Mouse (Mus musculus) layer of hippocampus, postnatal 36 days (tissue): ENCODE measurements around the gene Luc7l3. TPM values are rescaled to one million over a fixed set of nuclear protein-coding genes. Genes with fewer than 3 reads are reported as not detected.
A peak's percentile ranks its signal among the peaks of the same experiment; 100 is the strongest.

Experiments used
- DNase-seq, 2 experiments: peaks; one replicate each; pipeline ENCODE4 v3.0.0; 2022
- total RNA-seq, 2 experiments: library from RNA; stranded (reverse); gene quantifications; 2 replicates each; pipeline ENCODE4 v1.2.3; 2021

Gene Luc7l3
- total RNA-seq: 100 to 1,000 TPM; 120 to 123 TPM

GRCm38 (mm10) chr11:94321931-94322400 lies at the start of gene Luc7l3:
Gene Luc7l3 (minus strand): TSS chr11:94321988.
- DNase-seq: peak; percentile 94 to 96

DNA sequence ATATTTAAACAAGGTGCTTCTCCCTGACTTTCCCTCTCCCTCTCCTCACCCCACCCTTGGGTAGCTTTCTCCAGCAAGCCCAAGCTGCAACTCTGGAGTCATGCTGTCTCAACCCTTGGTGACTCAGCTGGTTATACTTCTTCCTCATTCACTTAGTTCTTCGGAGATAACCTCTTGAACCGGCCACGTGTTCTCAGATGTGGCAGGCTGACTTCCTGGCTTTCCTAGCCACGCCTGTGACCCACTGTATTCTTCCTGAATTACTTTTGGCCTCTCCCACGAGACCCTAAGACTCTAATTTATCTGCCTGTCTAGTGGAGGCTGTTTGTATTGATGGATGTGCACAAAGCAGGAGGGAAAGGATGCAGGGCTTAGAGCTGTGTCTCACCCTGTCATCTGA lies 49.0 kb upstream of the Luc7l3 start:
- no peak for DNase-seq

GRCm38 (mm10) chr11:94369981-94370380 lies 48.2 kb upstream of the Luc7l3 start:
- DNase-seq: no peak

GRCm38 (mm10) chr11:94365340-94365739 lies 43.6 kb upstream of the Luc7l3 start:
- no peak for DNase-seq

DNA sequence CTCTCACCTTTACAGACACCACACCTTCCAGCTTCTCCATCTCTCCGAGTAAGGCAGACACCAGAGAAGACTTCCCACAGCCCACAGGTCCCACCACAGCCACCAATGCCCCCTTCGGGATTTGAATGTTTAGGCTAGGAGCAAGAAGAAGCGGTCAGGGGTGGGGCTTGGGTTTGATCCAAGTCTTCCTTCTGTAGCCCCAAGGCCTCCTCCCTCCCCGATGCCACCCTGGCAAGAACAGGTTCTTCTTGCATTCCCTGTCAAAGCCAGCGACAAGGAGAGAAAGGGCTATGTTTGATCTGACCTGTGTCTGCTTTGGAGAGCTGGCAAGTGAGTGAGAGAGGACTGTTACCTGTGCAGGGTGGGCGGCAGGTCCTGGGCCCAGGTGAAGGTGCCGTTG lies 41.9 kb upstream of the Luc7l3 start:
- DNase-seq: no peak

GRCm38 (mm10) chr11:94362101-94362500 lies 40.3 kb upstream of the Luc7l3 start:
- no peak for DNase-seq

DNA sequence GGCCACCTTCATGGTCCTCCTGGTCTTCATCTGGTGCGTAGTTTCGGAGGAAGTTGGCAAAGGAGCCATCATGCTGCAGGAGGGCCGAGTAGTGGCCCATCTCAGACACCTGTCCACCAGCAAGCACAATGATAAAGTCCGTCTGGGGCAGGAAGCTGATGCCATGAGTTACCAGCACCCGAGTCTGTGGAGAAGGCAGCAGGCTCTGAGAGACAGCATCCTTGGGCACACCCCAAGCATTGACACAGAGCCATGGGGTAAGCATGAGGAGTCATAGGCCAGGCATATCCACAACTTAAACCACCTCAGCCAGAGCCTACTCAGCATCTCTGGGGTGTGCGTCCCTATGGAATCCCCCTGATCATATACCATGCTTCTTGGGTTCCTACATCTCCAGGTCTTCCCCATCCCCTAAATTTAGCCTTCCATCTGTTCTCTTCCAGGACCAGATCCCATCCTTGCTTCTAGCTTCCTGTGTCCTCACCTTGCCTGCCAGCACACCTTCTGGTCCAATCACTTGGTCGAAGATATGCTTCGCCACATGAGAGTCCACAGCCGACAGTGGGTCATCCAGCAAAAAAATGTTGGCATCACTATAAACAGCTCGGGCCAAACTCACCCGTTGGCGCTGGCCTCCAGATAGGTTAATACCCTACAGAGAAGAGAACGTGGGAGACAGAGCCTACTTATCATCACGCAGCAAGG lies 39.5 kb upstream of the Luc7l3 start:
- no peak for DNase-seq

DNA sequence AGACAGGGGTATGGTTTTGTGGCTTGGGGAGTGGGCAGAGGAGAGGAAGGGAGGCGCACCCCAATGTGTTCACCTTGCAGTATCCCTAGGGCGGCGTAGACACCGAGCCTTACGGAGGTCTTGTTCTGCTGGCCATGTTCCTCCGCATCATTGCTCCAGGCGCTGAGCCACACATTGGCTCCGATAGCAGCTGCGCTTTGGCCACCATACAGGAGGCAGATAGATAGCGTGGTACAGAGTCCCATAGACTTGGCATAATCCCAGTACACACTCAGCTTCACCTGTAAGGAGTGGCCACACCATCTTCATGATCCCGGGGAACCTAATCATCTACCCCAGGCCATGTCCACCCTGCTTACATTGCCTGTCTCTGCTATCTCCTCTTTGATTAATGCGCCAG lies 37.4 kb upstream of the Luc7l3 start:
- DNase-seq: no peak

DNA sequence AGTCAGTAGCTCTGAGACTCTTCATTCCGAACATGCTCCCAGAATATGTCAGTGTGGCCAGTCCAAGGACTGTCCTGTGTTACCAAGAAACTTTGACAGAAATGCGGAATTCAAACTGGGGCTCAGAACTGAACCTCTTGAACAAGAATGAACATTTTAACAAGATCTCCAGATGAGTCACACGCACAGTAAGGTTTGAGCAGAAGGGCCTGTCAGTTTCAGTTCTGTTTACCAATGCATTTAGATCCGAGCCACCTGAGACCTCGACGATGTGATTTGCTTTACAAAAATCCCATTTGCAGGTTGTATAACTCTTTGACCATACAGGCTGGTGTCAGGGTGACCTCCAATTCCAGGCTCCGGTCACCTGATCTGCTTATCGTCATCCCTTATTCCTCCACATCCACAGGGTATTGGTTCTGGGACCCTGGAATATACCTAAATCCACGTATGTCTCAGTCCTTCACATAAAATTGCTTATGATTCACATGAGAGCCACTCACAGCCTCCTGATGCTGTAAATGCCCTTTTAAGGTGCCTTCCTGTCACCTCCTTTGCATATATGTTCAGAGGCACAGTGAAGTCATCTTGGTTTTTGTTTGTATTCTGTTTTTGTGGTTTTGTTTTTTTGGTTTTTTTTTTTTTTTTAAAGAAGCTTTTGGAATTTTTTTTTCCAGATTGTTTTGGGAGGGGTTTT lies 33.9 kb upstream of the Luc7l3 start:
- no peak for DNase-seq

GRCm38 (mm10) chr11:94351094-94351493 lies 29.3 kb upstream of the Luc7l3 start:
- no peak for DNase-seq

DNA sequence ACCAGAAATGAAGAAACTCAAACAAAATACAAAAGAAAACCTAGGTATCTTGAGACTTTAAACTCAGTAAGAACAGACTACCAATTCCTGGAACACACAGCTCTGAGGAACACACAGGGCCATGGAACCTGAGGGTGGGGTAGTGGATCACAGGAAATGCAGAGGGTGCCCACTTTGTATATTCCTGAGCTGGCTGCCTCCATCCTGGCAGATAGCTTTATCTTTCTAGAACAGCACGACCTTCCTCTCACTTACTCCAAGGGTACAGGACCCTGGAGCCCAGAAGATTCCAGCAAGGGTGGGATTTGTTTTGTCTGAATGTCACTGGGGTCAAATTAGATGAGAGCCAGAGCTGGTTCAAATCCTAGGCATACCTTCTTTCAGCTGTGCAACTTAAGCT lies 28.5 kb upstream of the Luc7l3 start:
- no peak for DNase-seq

DNA sequence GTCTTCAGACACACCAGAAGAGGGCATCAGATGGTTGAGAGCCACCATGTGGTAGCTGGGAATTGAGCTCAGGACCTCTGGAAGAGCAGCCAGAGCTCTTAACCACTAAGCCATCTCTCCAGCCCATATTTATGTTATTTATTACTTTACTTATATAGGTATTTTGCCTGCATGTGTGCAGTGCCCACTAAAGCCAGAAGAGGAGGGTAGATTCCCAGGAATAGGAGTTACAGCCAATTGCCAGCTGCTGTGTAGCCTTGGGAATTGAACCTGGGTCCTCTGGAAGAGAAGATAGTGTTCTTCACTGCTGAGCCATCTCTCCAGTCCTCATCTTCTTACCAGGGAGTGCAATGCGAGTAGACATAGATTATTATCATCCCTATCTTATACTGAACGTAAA lies 28.1 kb upstream of the Luc7l3 start:
- no peak for DNase-seq

DNA sequence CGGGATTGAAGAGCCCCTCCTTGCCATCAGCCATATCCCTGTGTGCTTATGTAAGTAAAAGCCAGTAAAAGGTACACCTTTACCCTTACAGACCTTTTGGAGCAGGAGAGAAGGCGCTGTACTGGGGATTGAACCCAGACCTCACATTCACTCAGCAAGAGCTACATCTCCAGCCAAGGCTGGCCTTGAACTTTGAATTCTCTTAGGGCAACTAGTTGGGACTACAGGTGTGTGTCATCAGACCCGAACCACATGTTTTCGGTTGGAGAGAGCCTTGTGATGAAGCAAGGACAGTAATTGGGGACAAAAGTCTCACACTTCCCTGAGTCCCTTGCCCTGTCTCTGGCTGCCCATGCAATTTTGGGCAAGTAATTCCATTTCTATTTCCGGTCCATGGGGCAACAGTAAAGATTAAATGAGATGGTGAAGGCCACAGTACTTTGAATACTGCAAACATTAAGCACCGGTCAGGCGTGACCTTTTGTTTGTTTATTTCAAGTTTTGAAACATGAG lies 25.3 kb upstream of the Luc7l3 start:
- DNase-seq: no peak

DNA sequence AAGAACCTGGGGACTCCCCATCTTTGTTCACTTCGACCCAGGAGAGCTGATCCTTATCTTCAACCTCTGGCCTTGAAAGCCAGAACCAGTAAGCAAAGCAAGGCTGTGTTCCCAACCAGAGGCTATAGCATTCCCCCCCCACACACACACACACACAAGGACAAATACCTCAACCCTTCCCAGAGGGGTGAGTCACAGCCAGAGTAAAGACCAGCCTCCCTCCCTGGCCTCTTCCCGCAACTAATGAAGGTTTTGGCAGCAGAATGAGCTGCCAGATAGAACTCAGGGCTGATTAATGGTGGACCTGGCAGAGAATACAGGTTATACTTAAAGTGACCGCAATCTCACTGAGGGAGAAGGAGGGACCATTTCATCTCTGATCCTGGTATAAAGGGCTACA lies 24.8 kb upstream of the Luc7l3 start:
- no peak for DNase-seq

DNA sequence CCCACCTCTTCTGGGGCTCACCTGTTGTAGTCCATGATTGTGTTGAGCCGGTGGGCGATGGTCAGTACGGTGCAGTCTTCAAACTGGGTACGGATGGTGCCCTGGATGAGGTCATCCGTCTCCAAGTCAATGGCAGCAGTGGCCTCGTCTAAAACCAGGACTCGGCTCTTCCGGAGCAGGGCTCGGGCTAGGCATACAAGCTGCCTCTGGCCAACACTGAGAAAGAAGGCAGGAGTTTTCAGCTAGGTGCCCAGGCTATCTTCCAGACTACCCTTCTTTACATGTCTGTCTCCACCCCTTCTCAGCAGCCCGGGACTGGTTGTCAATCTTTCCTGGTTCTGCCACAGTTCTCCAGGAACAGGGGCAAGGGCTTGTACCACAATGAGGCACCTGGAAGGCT lies 24.1 kb upstream of the Luc7l3 start:
- no peak for DNase-seq

GRCm38 (mm10) chr11:94344470-94344869 lies 22.7 kb upstream of the Luc7l3 start:
- no peak for DNase-seq

- DNase-seq: no peak
Measured at GRCm38 (mm10) chr11:94343955-94344358, 22.2 kb upstream of the Luc7l3 start.

DNA sequence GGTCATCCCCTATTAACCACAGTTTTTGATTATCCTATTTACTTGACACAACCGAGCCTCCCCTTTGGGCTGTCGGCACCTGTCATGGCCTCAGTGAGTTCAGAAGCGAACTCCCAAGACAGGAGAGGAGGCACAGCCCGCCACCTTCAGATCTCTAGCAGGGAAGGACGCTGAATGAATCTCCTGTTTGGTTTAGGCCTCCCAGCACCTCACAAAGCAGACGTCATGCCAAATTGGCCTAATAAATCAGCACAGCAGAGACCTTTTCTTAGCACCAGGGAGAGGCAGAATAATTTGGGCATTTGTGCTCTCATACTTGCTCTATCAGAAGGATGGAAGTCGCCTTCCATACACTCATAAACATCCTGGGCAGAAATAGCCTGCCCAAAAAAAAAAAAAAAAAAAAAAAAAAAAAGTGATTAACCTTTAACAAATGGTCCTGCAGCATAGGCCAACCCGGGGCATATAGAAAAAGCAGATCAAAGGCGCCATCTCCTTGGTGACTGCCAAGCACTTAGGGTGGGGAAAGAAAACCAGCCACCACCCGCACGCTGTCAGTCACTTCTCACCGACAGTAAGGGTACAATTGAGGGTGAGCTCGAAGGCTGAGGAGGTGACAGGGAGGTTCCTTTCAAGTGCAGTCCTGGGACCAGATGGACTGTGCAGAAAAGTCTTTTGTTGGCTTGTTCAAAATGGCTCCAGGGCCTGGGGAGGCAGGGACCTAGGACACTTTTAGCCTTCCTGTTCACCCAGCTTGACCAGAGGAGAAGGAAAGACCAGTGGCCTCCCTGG lies 20.5 kb upstream of the Luc7l3 start:
- DNase-seq: no peak

GRCm38 (mm10) chr11:94340948-94341933 lies 19.5 kb upstream of the Luc7l3 start:
- no peak for DNase-seq

- no peak for DNase-seq
Measured at GRCm38 (mm10) chr11:94339732-94340585, 18.2 kb upstream of the Luc7l3 start.

- no peak for DNase-seq
Measured at GRCm38 (mm10) chr11:94338347-94338746, 16.6 kb upstream of the Luc7l3 start.
